Mouse (Mus musculus): ENCODE results near the gene Tubd1. TPM values are rescaled to one million over a fixed set of nuclear protein-coding genes. Genes with fewer than 3 reads are reported as not detected.
A peak's percentile ranks its signal among the peaks of the same experiment; 100 is the strongest.

Tubd1 gene
- polyA plus RNA-seq, 2 experiments: 5.6 to 10.3 TPM

DNA sequence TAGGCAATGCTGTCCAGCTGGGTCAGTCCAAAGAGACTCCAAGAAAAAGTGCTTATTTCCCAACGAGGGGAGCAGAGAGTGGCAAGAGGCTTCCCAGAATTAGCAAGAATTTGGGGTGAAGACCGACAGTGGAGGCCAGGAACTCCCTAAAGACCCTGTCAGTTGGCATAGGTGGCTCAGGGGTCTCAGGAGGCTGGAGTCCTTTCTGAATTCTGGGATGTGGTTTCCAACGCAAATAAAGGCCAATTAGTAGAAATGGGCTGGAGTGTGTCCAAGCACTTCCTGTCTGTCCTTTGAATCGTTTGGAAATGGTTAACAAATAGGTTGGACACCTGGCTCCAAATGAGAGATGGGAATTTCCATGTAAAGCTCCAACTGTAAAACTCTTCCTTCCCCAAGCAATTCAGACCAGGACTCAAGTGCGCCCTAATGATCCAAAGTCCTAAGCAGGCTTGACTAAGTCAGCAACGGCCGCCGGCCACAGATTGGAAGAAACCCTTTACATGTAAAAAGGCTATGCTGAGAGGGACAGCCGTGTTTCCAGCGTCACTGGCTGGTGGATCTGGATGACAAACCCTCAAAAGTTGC is 35.0 kb downstream of the Tubd1 start:
- Histone ChIP-seq H3K27me3 (ENCODE audit: control insufficient read depth, insufficient read depth, low read length) (no peaks in the 10 kb centered on the region), H3K36me3 (replicated peaks; ENCODE audit: control insufficient read depth, insufficient read depth, low read depth) (no peaks in the 10 kb centered on the region), H3K4me3 (ENCODE audit: insufficient read depth in 1 of 2, low read depth in 2 of 2, low read length in 2 of 2) (no peak overlapping the region), H3K9me3 (ENCODE audit: control insufficient read depth, low read length) (no peaks in the 10 kb centered on the region), H3K4me2 (ENCODE audit: low read depth) (no peak overlapping the region), H3K4me1 (replicated peaks; ENCODE audit: control insufficient read depth in 2 of 2, insufficient read depth in 2 of 2, low read length in 1 of 2) (peaks cover 19 to 60% of the 10 kb centered on the region in 2 experiments), H3K9ac (replicated peaks) (no peak overlapping the region), H3K27ac (peak overlapping the region; percentile 18)
- WGBS (ENCODE audit: insufficient replicate concordance): 75% methylated on average over 10 of the region's 10 CpGs
- DNase-seq (ENCODE audit: low read depth in 3 of 3, low spot score in 3 of 3) (no peak), ATAC-seq (ENCODE audit: insufficient read depth) (no peak)
- no peak for TF ChIP-seq CTCF (IDR thresholded peaks at IDR 0.05; ENCODE audit: low read depth)
- no peak for TF ChIP-seq EP300 (IDR thresholded peaks at IDR 0.05; ENCODE audit: low read depth)

DNA sequence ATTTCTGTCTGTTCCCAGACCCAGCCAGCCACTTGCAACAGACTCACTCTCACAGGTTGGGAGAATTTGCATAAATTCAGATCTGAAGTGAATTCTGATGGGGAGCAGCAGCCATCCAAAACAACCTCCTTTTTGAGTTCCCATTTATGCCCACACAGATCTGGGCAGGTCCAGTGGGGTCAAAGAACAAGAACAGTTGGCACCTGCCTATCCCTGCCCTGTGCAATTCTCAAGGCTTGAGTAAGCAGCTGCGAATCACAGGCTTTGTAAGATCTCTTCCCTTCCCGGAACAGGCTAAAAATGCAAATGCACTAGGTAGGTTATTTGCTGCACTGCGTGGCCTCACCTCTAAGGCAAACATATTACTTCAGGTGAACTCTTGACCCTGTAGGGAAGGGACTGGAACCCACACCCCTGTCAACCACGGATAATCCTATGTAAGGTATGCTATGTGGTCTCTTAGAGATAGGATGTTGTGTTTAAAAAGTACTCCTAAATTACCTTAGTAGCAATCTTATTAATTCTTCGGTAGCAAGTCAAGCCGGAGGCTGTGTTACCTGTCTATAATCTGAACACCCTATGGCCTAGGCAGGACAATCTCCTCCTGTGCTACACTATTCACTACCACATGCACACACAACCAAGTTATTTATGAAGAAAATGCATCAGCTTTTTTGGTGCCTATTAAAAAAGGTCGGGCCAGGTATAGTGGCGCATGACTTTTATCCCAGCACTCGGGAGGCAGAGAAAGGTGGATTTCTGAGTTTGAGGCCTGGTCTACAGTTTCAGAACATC is 35.7 kb downstream of the Tubd1 start:
- H3K9me3 ChIP-seq (ENCODE audit: control insufficient read depth, low read length): no peaks in the 10 kb centered on the region
- H3K27ac ChIP-seq: peak overlapping the region; percentile 18; the same call in 1 of the 2 replicates
- peak overlapping the region; percentile 75 for H3K4me2 ChIP-seq (ENCODE audit: low read depth)
- ATAC-seq (ENCODE audit: insufficient read depth) (no peak), DNase-seq (ENCODE audit: low read depth in 3 of 3, low spot score in 3 of 3) (no peak)
- H3K4me1 ChIP-seq (replicated peaks; ENCODE audit: control insufficient read depth in 2 of 2, insufficient read depth in 2 of 2, low read length in 1 of 2): peaks cover 23 to 60% of the 10 kb centered on the region in 2 experiments
- peak overlapping the region; percentile 71; the same call in 1 of the 2 replicates for H3K9ac ChIP-seq (replicated peaks)
- H3K27me3 ChIP-seq (ENCODE audit: control insufficient read depth, insufficient read depth, low read length): no peaks in the 10 kb centered on the region
- WGBS (ENCODE audit: insufficient replicate concordance): 73% methylated on average over 9 of the region's 9 CpGs
- H3K4me3 ChIP-seq (ENCODE audit: insufficient read depth in 1 of 2, low read depth in 2 of 2, low read length in 2 of 2): peak overlapping the region in 1 of 2 experiments; percentile 63; a peak in 1 of 4 replicates
- TF ChIP-seq CTCF (IDR thresholded peaks at IDR 0.05; ENCODE audit: low read depth): no peak
- no peak for TF ChIP-seq EP300 (IDR thresholded peaks at IDR 0.05; ENCODE audit: low read depth)
- peaks cover 4% of the 10 kb centered on the region; the same call in 1 of the 2 replicates for H3K36me3 ChIP-seq (replicated peaks; ENCODE audit: control insufficient read depth, insufficient read depth, low read depth)

DNA sequence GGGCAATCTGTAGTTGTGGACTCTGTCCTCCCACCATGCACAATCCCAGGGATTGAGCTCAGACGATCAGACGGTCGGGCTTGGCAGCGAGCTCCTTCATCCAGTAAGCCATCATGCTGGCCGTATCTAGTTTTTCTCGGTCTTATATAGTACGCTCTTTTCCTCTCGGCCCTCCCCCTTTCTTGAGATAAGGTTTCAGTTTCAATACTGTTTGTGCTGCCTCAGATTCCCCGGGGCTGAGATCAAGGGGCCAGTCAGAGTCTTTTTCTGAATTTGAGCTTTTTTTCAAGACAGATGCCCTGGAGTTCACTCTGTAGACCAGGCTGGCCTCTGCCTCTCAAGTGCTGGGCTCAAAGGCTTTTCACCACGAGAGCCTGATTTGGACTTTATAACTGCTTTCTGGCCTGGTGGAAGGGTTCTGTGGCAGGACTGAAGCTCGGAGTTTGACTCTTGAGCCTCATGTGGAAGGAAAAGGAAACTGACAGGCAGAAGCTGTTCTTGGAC is 36.5 kb downstream of the Tubd1 start:
- peak overlapping the region; percentile 71 for H3K9ac ChIP-seq (replicated peaks)
- H3K4me3 ChIP-seq (ENCODE audit: insufficient read depth in 1 of 2, low read depth in 2 of 2, low read length in 2 of 2): peak overlapping the region; percentile 54 to 63
- no peaks in the 10 kb centered on the region for H3K9me3 ChIP-seq (ENCODE audit: control insufficient read depth, low read length)
- WGBS (ENCODE audit: insufficient replicate concordance): 3% methylated on average over 11 of the region's 11 CpGs
- peak overlapping the region; percentile 63 for H3K27ac ChIP-seq
- H3K4me1 ChIP-seq (replicated peaks; ENCODE audit: control insufficient read depth in 2 of 2, insufficient read depth in 2 of 2, low read length in 1 of 2): peaks cover 25 to 63% of the 10 kb centered on the region in 2 experiments
- ATAC-seq (ENCODE audit: insufficient read depth): peak; percentile 67
- H3K27me3 ChIP-seq (ENCODE audit: control insufficient read depth, insufficient read depth, low read length): no peaks in the 10 kb centered on the region
- no peak for TF ChIP-seq CTCF (IDR thresholded peaks at IDR 0.05; ENCODE audit: low read depth)
- TF ChIP-seq EP300 (IDR thresholded peaks at IDR 0.05; ENCODE audit: low read depth): no peak
- H3K4me2 ChIP-seq (ENCODE audit: low read depth): peak overlapping the region; percentile 75
- peaks cover 4% of the 10 kb centered on the region; the same call in 1 of the 2 replicates for H3K36me3 ChIP-seq (replicated peaks; ENCODE audit: control insufficient read depth, insufficient read depth, low read depth)
- peak; percentile 56 to 73 (median 60) for DNase-seq (ENCODE audit: low read depth in 3 of 3, low spot score in 3 of 3)

DNA sequence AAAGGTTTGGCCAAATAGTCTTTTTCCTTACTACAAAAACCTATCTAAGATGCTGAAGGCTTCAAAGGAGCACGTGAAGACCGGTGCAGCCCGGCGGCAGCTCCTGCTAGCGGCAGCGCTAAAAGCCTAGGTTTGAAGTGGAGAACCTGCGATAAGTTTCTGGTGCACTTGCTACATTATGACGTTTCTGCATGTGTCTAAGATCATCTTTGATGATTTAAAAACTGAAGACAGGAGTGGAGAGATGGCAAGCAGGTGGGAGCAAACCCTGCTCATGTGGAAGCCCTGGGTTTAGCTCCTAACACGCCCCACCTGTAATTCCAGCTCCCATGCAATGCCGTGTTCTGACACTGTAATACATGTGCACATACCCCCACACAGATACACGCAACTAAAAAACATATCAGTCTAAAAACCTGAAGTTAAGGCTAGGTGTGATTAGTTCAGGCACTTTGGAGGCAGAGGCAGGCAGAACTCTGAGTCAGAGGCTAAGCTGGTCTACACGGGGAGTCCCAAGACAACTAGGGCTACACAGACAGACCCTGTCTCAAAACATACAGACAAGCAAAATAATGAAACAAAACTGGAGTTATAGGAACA is 37.3 kb downstream of the Tubd1 start:
- H3K4me2 ChIP-seq (ENCODE audit: low read depth): peak overlapping the region; percentile 75
- TF ChIP-seq EP300 (IDR thresholded peaks at IDR 0.05; ENCODE audit: low read depth): no peak
- no peak for TF ChIP-seq CTCF (IDR thresholded peaks at IDR 0.05; ENCODE audit: low read depth)
- WGBS (ENCODE audit: insufficient replicate concordance): 65% methylated on average over 12 of the region's 12 CpGs
- no peaks in the 10 kb centered on the region for H3K9me3 ChIP-seq (ENCODE audit: control insufficient read depth, low read length)
- peaks cover 29 to 67% of the 10 kb centered on the region in 2 experiments for H3K4me1 ChIP-seq (replicated peaks; ENCODE audit: control insufficient read depth in 2 of 2, insufficient read depth in 2 of 2, low read length in 1 of 2)
- no peak for DNase-seq (ENCODE audit: low read depth in 3 of 3, low spot score in 3 of 3)
- no peak for ATAC-seq (ENCODE audit: insufficient read depth)
- H3K9ac ChIP-seq (replicated peaks): peak overlapping the region; percentile 71
- no peaks in the 10 kb centered on the region for H3K27me3 ChIP-seq (ENCODE audit: control insufficient read depth, insufficient read depth, low read length)
- H3K4me3 ChIP-seq (ENCODE audit: insufficient read depth in 1 of 2, low read depth in 2 of 2, low read length in 2 of 2): peak overlapping the region in 1 of 2 experiments; percentile 54; a peak in 2 of 4 replicates
- H3K27ac ChIP-seq: peak overlapping the region; percentile 63
- peaks cover 4% of the 10 kb centered on the region; the same call in 1 of the 2 replicates for H3K36me3 ChIP-seq (replicated peaks; ENCODE audit: control insufficient read depth, insufficient read depth, low read depth)
